Mouse (Mus musculus) olfactory bulb, adult 2 months (tissue): Measurements from ENCODE around the gene D6Ertd527e.

Experiments
- CTCF ChIP-seq: fragments of 200-500 bp; IDR thresholded peaks from 2 replicates; pipeline ENCODE4 v1.5.1; 2012; ENCODE audit warnings: low read depth, mild to moderate bottlenecking, low read length, moderate library complexity; ENCODE audit not compliant: insufficient read depth
- POLR2A ChIP-seq: fragments of 200-500 bp; IDR thresholded peaks from 2 replicates; pipeline ENCODE4 v1.6.1; 2012; ENCODE audit warnings: mild to moderate bottlenecking, low read depth, low read length, moderate library complexity; ENCODE audit not compliant: insufficient read depth

- no peak for TF ChIP-seq POLR2A
- no peak for TF ChIP-seq CTCF
These were observed 33.9 kb downstream of the D6Ertd527e start for GRCm38 (mm10) chr6:87138479-87138878.
